ENCODE assay signal across 8 mouse cellular contexts in the genomic region with DNA sequence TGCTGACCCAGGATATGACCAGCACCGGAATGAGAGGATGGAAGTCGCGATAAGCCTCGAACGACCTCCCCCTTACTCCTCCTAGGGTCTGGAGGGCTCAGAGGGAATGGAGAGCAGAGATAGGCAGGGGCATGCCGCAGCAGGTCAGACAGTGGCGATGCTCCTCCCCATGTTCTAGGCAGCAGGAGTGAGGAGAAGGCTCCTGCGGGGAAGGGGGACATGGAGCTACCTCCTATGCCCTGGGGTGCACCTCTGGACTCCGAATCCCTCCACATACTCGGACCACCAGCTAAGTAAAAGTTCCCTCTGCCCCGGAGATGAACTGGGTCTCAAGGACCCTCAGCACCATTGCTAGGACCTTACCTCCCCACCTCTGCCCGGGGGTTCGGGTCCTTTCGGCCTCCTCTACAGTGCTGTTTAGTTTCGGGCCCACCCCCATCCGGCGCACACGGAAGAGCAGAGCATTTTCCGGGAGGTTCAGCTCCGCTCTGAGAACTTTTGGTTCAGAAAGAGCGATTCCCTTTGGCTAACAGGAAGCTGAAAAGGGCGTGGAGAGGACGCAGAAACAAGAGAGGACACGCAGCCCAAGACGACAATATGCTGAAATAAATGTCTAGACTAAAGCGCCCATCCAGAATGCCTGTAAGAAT. TPM values are rescaled to one million over a fixed set of nuclear protein-coding genes. Genes with fewer than 3 reads are reported as not detected.
A peak's percentile ranks its signal among the peaks of the same experiment; 100 is the strongest.
DNase-seq lines count a peak whose midpoint lies in the region; ATAC-seq lines count a peak whose summit lies in the region.

No protein-coding gene starts in this region.

- H3K36me3 ChIP-seq in heart, embryonic 15.5 days, result no peaks in the 10 kb centered on the region
- H3K36me3 ChIP-seq in megakaryocyte, embryonic 14.5 days (replicated peaks; ENCODE audit: low read length), result no peaks in the 10 kb centered on the region

- 0 out of 2 replicates have a peak, but pooled peaks cover 4% of the 10 kb centered on the region for H3K4me1 ChIP-seq in brown adipose tissue, adult 24 weeks (ENCODE audit: control insufficient read depth, insufficient read depth, insufficient read length, low read length)
- peaks cover 12% of the 10 kb centered on the region for H3K4me1 ChIP-seq in heart, embryonic 15.5 days (replicated peaks)
- peaks cover 14% of the 10 kb centered on the region for H3K4me1 ChIP-seq in megakaryocyte, embryonic 14.5 days

- peak overlapping the region; percentile 57 for H3K27ac ChIP-seq in brown adipose tissue, adult 24 weeks (replicated peaks; ENCODE audit: low read depth, low read length)
- H3K27ac ChIP-seq in heart, embryonic 15.5 days, result peak overlapping the region; percentile 79

- peak overlapping the region; percentile 66 for H3K9ac ChIP-seq in heart, embryonic 15.5 days

- ATAC-seq in heart, embryonic 15.5 days (replicated peaks; ENCODE audit: insufficient number of reproducible peaks, insufficient read depth, low FRiP score, low read depth), result peak; percentile 59
- ATAC-seq in cerebellum, adult (ENCODE audit: insufficient number of reproducible peaks, low FRiP score, low TSS enrichment), result no peak

- peak; percentile 45 for DNase-seq in adrenal gland, postnatal 14 days
- no peak for DNase-seq in adrenal gland, postnatal 4 days (ENCODE audit: low spot score in 2 of 2)
- DNase-seq in kidney, postnatal 25 days, result peak; percentile 8 to 46
- no peak for DNase-seq in right cerebral cortex, postnatal 10 days (ENCODE audit: low spot score in 2 of 2)

- H3K27me3 ChIP-seq in heart, embryonic 15.5 days, result no peaks in the 10 kb centered on the region
- peaks cover 24% of the 10 kb centered on the region for H3K27me3 ChIP-seq in megakaryocyte, embryonic 14.5 days (replicated peaks)

- peak overlapping the region; percentile 89 for H3K4me2 ChIP-seq in heart, embryonic 15.5 days

- peak overlapping the region; percentile 72 for H3K4me3 ChIP-seq in brown adipose tissue, adult 24 weeks (ENCODE audit: insufficient read depth, low read depth, low read length)
- H3K4me3 ChIP-seq in heart, embryonic 15.5 days, result peak overlapping the region; percentile 71
- H3K4me3 ChIP-seq in megakaryocyte, embryonic 14.5 days (replicated peaks), result peak overlapping the region; percentile 92

- no peaks in the 10 kb centered on the region for H3K9me3 ChIP-seq in heart, embryonic 15.5 days (replicated peaks)
- H3K9me3 ChIP-seq in megakaryocyte, embryonic 14.5 days, result no peaks in the 10 kb centered on the region

- 3% methylated on average over 26 of the region's 26 CpGs for WGBS in heart, embryonic 15.5 days

RNA-seq across cellular contexts. Expression of a gene that starts 7.1 kb away (rescaled TPM):
- 11.0 and 12.1 TPM in 2 replicates for total RNA-seq in adrenal gland, postnatal 14 days (2021)
- 10 to 100 TPM in 1 of 2 experiments, 1 to 10 TPM in 1; 9.9 to 12.1 TPM for total RNA-seq in adrenal gland, postnatal 4 days (2021)
- 1.1 and 1.2 TPM in 2 replicates for polyA plus RNA-seq in brown adipose tissue, adult 24 weeks (2012; ENCODE audit: insufficient read depth, insufficient read length, missing spikeins)
- polyA plus RNA-seq in heart, embryonic 15.5 days (2015; fragmentation: Nextera tagmentation; extraction: Ambion mirVana), result 1.4 and 1.9 TPM in 2 replicates
- 0.01 and 0.17 TPM in 2 replicates for polyA plus RNA-seq in megakaryocyte, embryonic 14.5 days (2012; ENCODE audit: insufficient read depth, low replicate concordance)

Comparison
In these comparisons a context has a peak if more than half of its experiments do, and no peak if none do; other contexts are left out.
1. DNase-seq: peak in adrenal gland, postnatal 14 days (single experiment) and kidney, postnatal 25 days (2 of 2); none in adrenal gland, postnatal 4 days (0 of 2) and right cerebral cortex, postnatal 10 days (0 of 2).
2. Peak in every context shown above with its lines, with median percentiles within 50 percentile points of each other: H3K4me3 ChIP-seq.